ENCODE assay signal across 8 mouse cellular contexts in genomic region chr1:36546888-36547471, GRCm38 (mm10). TPM values are rescaled to one million over a fixed set of nuclear protein-coding genes. Genes with fewer than 3 reads are reported as not detected.
DNase-seq lines count a peak whose midpoint lies in the region; ATAC-seq lines count a peak whose summit lies in the region.

Gene Ankrd39 (minus strand): TSS chr1:36547445.

- ATAC-seq in hindbrain, embryonic 12.5 days (ENCODE audit: low FRiP score): peak; percentile 97

- peak within 1 kb of the TSS; percentile 57 for H3K4me3 ChIP-seq in hindbrain, embryonic 12.5 days

- H3K36me3 ChIP-seq in hindbrain, embryonic 12.5 days: peaks cover 37% of the 10 kb centered on the region

- no peaks in the 10 kb centered on the region for H3K9me3 ChIP-seq in hindbrain, embryonic 12.5 days (replicated peaks)

- H3K4me1 ChIP-seq in hindbrain, embryonic 12.5 days: peaks cover 40% of the 10 kb centered on the region

- no peaks in the 10 kb centered on the region for H3K27me3 ChIP-seq in hindbrain, embryonic 12.5 days

- under 1% methylated on average over 43 of the region's 43 CpGs for WGBS in hindbrain, embryonic 12.5 days

- DNase-seq in NIH3T3 (ENCODE audit: low read depth): peak; percentile 99
- DNase-seq in cerebellum, postnatal 10 days: peak; percentile 99
- peak; percentile 96 to 97 for DNase-seq in frontal cortex, postnatal 10 days (ENCODE audit: low spot score in 2 of 2)
- peak; percentile 95 to 99 for DNase-seq in layer of hippocampus, postnatal 14 days (ENCODE audit: low spot score in 2 of 2)
- DNase-seq in lung, postnatal 14 days: peak; percentile 97
- peak; percentile 98 for DNase-seq in retina, adult 2 months (ENCODE audit: low read depth, low spot score)
- peak; percentile 96 to 98 for DNase-seq in thymus, postnatal 36 days

- peak within 1 kb of the TSS; percentile 69 for H3K4me2 ChIP-seq in hindbrain, embryonic 12.5 days (replicated peaks)

- peak within 1 kb of the TSS; percentile 84 for H3K27ac ChIP-seq in hindbrain, embryonic 12.5 days

- peak within 1 kb of the TSS; percentile 80 for H3K9ac ChIP-seq in hindbrain, embryonic 12.5 days

RNA-seq across cellular contexts. Expression of gene Ankrd39, which starts in this region (rescaled TPM):
- 17.8 and 18.8 TPM in 2 replicates for polyA plus RNA-seq in hindbrain, embryonic 12.5 days (2016; fragmentation: Nextera tagmentation; extraction: Ambion mirVana)
- 10 to 100 TPM; 12.2 to 14.2 TPM for total RNA-seq in layer of hippocampus, postnatal 14 days (2021)

Comparison
In these comparisons a context has a peak if more than half of its experiments do, and no peak if none do; other contexts are left out.
1. Peak in every context shown above with its lines: DNase-seq, ATAC-seq, H3K4me3 ChIP-seq and H3K27ac ChIP-seq.